Mouse (Mus musculus) forebrain, embryonic 11.5 days (tissue): ENCODE results near the gene Acox3. TPM values are rescaled to one million over a fixed set of nuclear protein-coding genes. Genes with fewer than 3 reads are reported as not detected.

Experiments used
- ATAC-seq: fragments of 200-750 bp; cut with Nextera tagmentation; replicated peaks from 2 replicates; pipeline ENCODE4 v1.8.0; 2017; ENCODE audit warnings: moderate TSS enrichment; ENCODE audit not compliant: low FRiP score
- DNase-seq: peaks from one replicate; pipeline ENCODE4 v3.0.0-alpha.2; 2017; ENCODE audit warnings: low spot score
- H3K27ac ChIP-seq: fragments of 300-500 bp; sonication (generic); 2 replicates; pipeline ENCODE4 v1.5.1; 2014; ENCODE audit warnings: low read depth, low read length
- H3K27me3 ChIP-seq: fragments of 300-500 bp; sonication (generic); 2 replicates; pipeline ENCODE4 v1.6.1; 2014; ENCODE audit warnings: mild to moderate bottlenecking, low read length, mixed read lengths; ENCODE audit not compliant: control insufficient read depth, insufficient read depth
- H3K36me3 ChIP-seq: fragments of 300-500 bp; sonication (generic); 2 replicates; pipeline ENCODE4 v1.6.1; 2014; ENCODE audit warnings: mild to moderate bottlenecking, low read length, moderate library complexity, mixed read lengths; ENCODE audit not compliant: control insufficient read depth, insufficient read depth
- H3K4me1 ChIP-seq: fragments of 300-500 bp; sonication (generic); replicated peaks from 2 replicates; pipeline ENCODE4 v1.6.1; 2014; ENCODE audit warnings: low read length, mixed read lengths; ENCODE audit not compliant: control insufficient read depth, insufficient read depth
- H3K4me2 ChIP-seq: fragments of 300-500 bp; sonication (generic); 2 replicates; pipeline ENCODE4 v1.6.1; 2014; ENCODE audit warnings: low read depth, mild to moderate bottlenecking, low read length, moderate library complexity, mixed read lengths; ENCODE audit not compliant: severe bottlenecking
- H3K4me3 ChIP-seq: fragments of 300-500 bp; sonication (generic); 2 replicates; pipeline ENCODE4 v1.5.1; 2014; ENCODE audit warnings: low read depth, low read length
- H3K9ac ChIP-seq: fragments of 300-500 bp; sonication (generic); 2 replicates; pipeline ENCODE4 v1.6.1; 2014; ENCODE audit warnings: low read length
- H3K9me3 ChIP-seq: fragments of 300-500 bp; sonication (generic); 2 replicates; pipeline ENCODE4 v1.6.1; 2016; ENCODE audit warnings: low read length, mixed read lengths; ENCODE audit not compliant: control insufficient read depth
- WGBS: fragments of 180-500 bp; shearing (Covaris S2); extraction: QIAGEN DNeasy Blood & Tissue Kit; methylation state at CpG from one replicate; pipeline ENCODE4 v1.1.7; 2014; 5-methylcytosine and 5-hydroxymethylcytosine counted together
- polyA plus RNA-seq: library from polyadenylated mRNA; unstranded; fragments of >200 nt; fragmentation: Nextera tagmentation; extraction: Ambion mirVana; gene quantifications from 2 replicates; pipeline ENCODE4 v1.2.1, GENCODE M21; 2014

Acox3 gene
- polyA plus RNA-seq, 1 experiment from 2014 or later = 15.6 TPM

DNA sequence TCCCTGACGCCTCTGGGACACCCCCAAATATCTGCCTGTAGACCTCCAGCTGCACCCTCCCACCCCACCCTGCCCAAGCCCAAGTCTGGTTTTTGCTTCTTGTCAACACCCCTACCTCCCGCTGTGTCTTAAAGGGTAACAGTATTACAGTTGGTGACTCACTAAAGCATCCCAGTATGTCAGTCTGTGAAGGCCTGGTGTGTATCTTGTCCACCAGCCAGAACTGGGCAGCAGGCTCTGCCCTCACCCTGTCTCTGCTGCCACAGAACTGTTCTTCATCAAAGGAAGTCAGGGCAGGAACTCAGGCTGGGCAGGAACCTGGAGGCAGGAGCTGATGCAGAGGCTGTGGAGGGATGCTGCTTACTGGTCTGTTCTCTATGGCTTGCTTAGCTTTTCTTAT, 43.6 kb downstream of the Acox3 start:
- ATAC-seq = no peak
- Histone ChIP-seq H3K4me3 (no peak overlapping the region), H3K27ac (no peak overlapping the region), H3K9ac (no peak overlapping the region), H3K36me3 (no peaks in the 10 kb centered on the region), H3K9me3 (no peaks in the 10 kb centered on the region), H3K27me3 (no peaks in the 10 kb centered on the region), H3K4me2 (no peak overlapping the region), H3K4me1 (no peaks in the 10 kb centered on the region)
- DNase-seq = no peak
- WGBS = 88% methylated on average over 2 of the region's 2 CpGs

DNA sequence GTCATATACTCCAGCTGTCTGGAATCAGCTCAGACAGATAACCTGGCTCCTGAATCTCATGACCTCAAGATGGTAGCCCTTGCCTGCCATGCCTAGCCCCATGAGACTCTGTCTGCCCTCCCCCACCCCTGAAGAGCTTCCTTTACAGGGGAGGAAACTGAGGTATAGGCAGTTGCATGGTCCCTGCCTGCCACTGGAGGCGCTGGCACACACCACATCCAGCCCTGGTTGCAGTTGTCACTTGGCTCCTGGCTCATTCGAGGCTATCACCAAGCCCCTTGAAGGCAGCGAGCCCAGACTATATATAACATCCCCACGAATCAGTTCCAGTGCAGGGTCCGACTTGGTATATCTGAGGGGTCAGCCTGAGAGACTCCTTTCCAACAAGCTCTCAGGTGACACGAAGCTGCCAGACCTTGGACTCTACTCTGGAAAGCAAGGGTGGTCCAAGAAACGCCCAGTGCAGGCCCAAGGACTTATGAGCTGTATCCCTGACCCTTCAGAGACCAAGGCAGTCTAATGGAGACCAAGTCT, 44.5 kb downstream of the Acox3 start:
- H3K27me3 ChIP-seq = no peaks in the 10 kb centered on the region
- no peaks in the 10 kb centered on the region for H3K9me3 ChIP-seq
- H3K4me2 ChIP-seq = no peak overlapping the region
- DNase-seq (no peak), ATAC-seq (no peak)
- WGBS = 57% methylated on average over 7 of the region's 7 CpGs
- no peak overlapping the region for H3K9ac ChIP-seq
- no peaks in the 10 kb centered on the region for H3K4me1 ChIP-seq
- no peak overlapping the region for H3K27ac ChIP-seq
- H3K36me3 ChIP-seq = no peaks in the 10 kb centered on the region
- H3K4me3 ChIP-seq = no peak overlapping the region

DNA sequence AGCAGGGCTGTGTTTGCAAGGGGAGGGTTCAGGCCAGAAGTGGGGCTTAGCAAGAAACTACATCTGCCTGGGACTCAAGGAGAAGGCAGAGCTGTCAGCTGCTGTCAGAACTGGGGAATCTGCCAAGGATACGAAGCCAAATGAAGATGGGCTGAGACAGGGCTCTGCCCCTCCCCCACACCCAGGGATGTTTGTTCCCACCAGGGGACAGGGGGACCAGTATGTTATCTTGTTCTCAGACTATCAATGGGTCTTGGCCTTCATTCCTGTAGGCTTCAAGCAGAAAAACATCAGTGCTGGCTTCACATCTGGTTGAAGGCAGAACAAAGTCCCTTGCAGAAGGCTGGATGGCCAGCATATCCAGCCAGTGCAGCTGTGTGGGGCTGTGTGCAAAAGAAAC, 45.8 kb downstream of the Acox3 start:
- Histone ChIP-seq H3K4me2 (no peak overlapping the region), H3K36me3 (no peaks in the 10 kb centered on the region), H3K4me1 (no peaks in the 10 kb centered on the region), H3K4me3 (no peak overlapping the region), H3K9ac (no peak overlapping the region), H3K27me3 (no peaks in the 10 kb centered on the region), H3K9me3 (no peaks in the 10 kb centered on the region), H3K27ac (no peak overlapping the region)
- DNase-seq (no peak), ATAC-seq (no peak)
- WGBS = 60% methylated on average over 1 of the region's 1 CpGs

DNA sequence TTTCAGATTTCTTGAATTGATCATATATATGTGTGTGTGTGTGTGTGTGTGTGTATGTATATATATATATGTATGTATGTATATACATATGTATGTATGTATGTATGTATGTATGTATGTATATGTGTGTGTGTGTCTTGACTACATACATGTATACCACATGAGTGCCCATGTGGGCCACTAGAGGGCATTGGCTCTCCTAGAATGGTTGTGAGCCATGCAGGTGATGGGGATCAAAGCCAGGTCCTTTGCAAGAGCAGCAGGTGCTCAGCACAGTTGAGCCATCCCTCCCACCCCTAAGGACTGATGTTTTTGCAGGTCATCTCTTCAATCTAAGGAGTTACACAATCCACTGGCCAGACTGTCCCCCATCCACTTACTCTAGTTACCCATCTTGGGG, 46.5 kb downstream of the Acox3 start:
- no peak for ATAC-seq
- no peaks in the 10 kb centered on the region for H3K27me3 ChIP-seq
- no peak overlapping the region for H3K9ac ChIP-seq
- H3K4me2 ChIP-seq = no peak overlapping the region
- H3K4me3 ChIP-seq = no peak overlapping the region
- H3K27ac ChIP-seq = no peak overlapping the region
- H3K36me3 ChIP-seq = no peaks in the 10 kb centered on the region
- no peak for DNase-seq
- no peaks in the 10 kb centered on the region for H3K9me3 ChIP-seq
- no peaks in the 10 kb centered on the region for H3K4me1 ChIP-seq

DNA sequence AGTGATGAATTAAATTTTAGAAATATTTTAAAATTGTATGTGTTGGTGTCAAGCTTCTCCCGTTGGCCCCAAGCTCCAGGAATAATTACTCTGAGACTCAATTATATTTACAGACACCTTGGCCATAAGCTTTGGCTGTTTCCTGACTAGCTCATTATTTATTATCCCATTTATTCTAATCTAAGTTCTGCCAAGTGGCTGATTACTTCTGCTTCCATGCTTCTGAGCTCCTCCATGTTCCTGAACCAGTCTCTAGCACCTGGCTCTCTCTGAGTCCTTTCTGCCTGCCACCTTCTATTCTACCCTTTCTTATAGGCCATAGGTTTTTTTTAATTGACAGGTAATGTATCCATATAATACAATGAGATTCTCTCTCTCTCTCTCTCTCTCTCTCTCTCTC, 47.9 kb downstream of the Acox3 start:
- no peak overlapping the region for H3K27ac ChIP-seq
- no peak for ATAC-seq
- WGBS = 89% methylated on average over 1 of the region's 1 CpGs
- no peak overlapping the region for H3K4me2 ChIP-seq
- no peaks in the 10 kb centered on the region for H3K9me3 ChIP-seq
- no peaks in the 10 kb centered on the region for H3K36me3 ChIP-seq
- H3K4me3 ChIP-seq = no peak overlapping the region
- H3K9ac ChIP-seq = no peak overlapping the region
- no peaks in the 10 kb centered on the region for H3K27me3 ChIP-seq
- no peaks in the 10 kb centered on the region for H3K4me1 ChIP-seq
- DNase-seq = no peak

DNA sequence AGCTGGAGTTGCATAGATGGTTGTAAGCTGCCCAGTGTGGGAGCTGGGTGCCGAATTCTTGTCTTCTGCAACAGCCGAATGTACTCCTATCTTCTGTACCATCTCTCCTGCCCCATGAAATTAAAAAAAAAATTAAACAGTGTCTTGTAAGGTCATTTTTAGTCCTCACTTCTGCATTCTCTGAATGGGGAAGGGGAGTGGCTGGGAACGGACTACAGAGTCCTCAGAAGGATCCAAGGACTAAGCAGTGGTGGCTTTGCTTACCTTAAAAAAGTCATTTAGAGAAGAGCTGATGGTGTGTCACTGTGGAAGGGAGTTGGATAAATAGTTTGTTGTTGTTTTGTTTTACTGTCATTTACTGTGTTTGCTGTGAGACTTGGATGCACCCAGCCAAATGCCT, 48.4 kb downstream of the Acox3 start:
- ATAC-seq (no peak), DNase-seq (no peak)
- no peaks in the 10 kb centered on the region for H3K27me3 ChIP-seq
- H3K9ac ChIP-seq = no peak overlapping the region
- H3K4me1 ChIP-seq = no peaks in the 10 kb centered on the region
- no peak overlapping the region for H3K4me2 ChIP-seq
- H3K36me3 ChIP-seq = no peaks in the 10 kb centered on the region
- H3K4me3 ChIP-seq = no peak overlapping the region
- 86% methylated on average over 3 of the region's 3 CpGs for WGBS
- H3K27ac ChIP-seq = no peak overlapping the region
- H3K9me3 ChIP-seq = no peaks in the 10 kb centered on the region

DNA sequence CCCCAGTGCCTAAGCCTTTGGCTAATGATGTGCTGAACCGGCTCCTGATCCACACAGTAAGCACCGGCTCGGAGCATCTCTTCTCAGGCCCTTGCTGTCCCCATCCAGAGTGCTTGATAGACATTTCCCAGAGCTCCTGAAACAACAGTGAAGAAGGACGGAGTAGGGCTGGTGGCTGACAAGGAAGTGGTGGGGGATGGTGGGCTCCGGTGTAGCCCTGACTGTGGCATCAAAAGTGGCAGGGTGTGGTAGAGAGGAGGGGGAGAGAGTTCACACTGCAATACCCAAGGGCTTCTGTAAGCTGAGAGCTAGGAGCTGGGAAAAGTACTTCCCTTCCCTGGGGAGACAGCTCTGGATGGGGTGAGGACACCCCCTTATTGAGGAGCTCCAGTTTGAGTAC, 48.9 kb downstream of the Acox3 start:
- Histone ChIP-seq H3K27ac (no peak overlapping the region), H3K36me3 (no peaks in the 10 kb centered on the region), H3K4me2 (no peak overlapping the region), H3K27me3 (no peaks in the 10 kb centered on the region), H3K4me3 (no peak overlapping the region), H3K9ac (no peak overlapping the region), H3K9me3 (no peaks in the 10 kb centered on the region), H3K4me1 (no peaks in the 10 kb centered on the region)
- DNase-seq (no peak), ATAC-seq (no peak)
- WGBS = 82% methylated on average over 5 of the region's 5 CpGs

DNA sequence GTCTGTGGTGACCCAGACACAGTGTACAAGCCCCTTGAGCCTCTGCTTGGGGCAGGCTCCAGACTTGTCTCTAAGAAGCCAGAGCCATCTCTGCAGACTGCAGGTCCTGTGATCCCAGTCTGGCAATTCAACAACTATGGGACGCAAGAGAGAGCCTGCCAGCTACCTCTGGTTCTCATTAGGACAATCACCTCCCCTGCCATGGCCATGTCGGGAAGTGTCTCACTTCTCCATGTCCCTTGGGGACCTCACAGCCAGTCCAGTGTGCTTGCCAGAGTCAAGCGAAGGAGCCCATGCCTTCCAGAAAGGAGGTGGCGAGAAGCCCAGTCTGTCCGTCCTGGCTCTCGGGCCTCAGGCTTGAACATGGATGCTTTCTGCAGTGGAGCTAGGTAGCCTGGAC, 50.0 kb downstream of the Acox3 start:
- ATAC-seq = no peak
- H3K4me1 ChIP-seq = no peaks in the 10 kb centered on the region
- H3K36me3 ChIP-seq = no peaks in the 10 kb centered on the region
- H3K27me3 ChIP-seq = no peaks in the 10 kb centered on the region
- WGBS = 90% methylated on average over 6 of the region's 6 CpGs
- no peak overlapping the region for H3K4me2 ChIP-seq
- DNase-seq = no peak
- no peaks in the 10 kb centered on the region for H3K9me3 ChIP-seq
- no peak overlapping the region for H3K4me3 ChIP-seq
- no peak overlapping the region for H3K27ac ChIP-seq
- no peak overlapping the region for H3K9ac ChIP-seq

DNA sequence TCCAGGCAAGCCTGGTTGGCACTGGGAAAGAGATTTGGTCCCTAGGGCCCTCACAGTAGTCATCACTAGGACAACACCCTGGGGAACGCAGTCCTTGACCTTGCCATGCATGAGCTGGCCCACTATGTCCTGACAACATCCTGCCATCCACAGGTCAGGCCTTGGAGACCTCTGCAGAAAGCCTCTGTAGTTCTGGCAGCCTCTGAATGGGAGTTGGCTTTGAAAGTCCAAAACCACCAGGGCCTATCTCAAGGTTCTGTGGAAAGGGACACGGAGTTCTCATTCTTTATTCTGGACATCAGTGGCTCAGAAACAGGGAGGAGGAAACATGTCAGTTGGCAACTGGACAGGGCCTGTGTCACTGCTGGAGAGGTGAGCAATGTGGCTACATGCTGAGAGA, 53.2 kb downstream of the Acox3 start:
- Histone ChIP-seq H3K36me3 (no peaks in the 10 kb centered on the region), H3K4me2 (no peak overlapping the region), H3K4me1 (no peaks in the 10 kb centered on the region), H3K9ac (no peak overlapping the region), H3K27ac (no peak overlapping the region), H3K27me3 (no peaks in the 10 kb centered on the region), H3K9me3 (no peaks in the 10 kb centered on the region), H3K4me3 (no peak overlapping the region)
- DNase-seq (no peak), ATAC-seq (no peak)
- WGBS = 93% methylated on average over 2 of the region's 2 CpGs
